Mouse (Mus musculus): ENCODE measurements around the gene Atp1a4. TPM values are rescaled to one million over a fixed set of nuclear protein-coding genes. Genes with fewer than 3 reads are reported as not detected.

The Atp1a4 gene
- polyA plus RNA-seq (2015; fragmentation: Nextera tagmentation; extraction: Ambion mirVana): 0.11 TPM in 1 of 2 replicates, not detected in the other

DNA sequence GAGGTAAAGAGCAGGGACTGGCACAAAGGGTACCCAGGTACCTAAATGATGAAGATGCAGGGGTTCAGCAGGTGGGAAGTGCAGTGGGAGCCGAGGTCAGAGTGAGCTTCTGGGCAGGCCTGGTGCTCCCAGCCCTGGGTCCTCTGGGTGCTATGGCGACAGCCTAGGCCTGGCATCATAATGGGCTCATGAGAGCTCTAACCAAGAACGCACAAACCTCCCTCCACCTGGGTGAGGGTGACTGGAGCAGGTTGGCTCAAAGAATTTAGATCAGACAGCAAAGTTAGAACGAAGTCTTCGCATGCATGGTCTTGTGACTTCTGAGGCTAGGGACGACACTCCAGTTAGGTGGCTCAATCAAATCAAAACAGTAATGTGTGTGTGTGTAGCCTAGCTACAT, at the start of gene Atp1a4:
Gene Atp1a4 (minus strand): TSS at position 101 of the 400 bp plus-strand sequence.
- Histone ChIP-seq H3K4me3 (replicated peaks; ENCODE audit: low read length) (no peak within 1 kb of the TSS), H3K9ac (replicated peaks; ENCODE audit: low read depth, low read length) (no peak within 1 kb of the TSS), H3K4me2 (ENCODE audit: low read length) (no peak within 1 kb of the TSS), H3K4me1 (replicated peaks; ENCODE audit: control insufficient read depth, insufficient read depth, low read length) (no peaks in the 10 kb centered on the region; the same call in 1 of the 2 replicates), H3K9me3 (ENCODE audit: control insufficient read depth, low read length) (no peaks in the 10 kb centered on the region), H3K36me3 (ENCODE audit: control insufficient read depth, insufficient read depth) (no peaks in the 10 kb centered on the region), H3K27ac (ENCODE audit: low read length) (no peak within 1 kb of the TSS), H3K27me3 (replicated peaks; ENCODE audit: control insufficient read depth, insufficient read depth, low read length) (no peaks in the 10 kb centered on the region)
- ATAC-seq: no peak
- WGBS: 89% methylated on average over 6 of the region's 6 CpGs

DNA sequence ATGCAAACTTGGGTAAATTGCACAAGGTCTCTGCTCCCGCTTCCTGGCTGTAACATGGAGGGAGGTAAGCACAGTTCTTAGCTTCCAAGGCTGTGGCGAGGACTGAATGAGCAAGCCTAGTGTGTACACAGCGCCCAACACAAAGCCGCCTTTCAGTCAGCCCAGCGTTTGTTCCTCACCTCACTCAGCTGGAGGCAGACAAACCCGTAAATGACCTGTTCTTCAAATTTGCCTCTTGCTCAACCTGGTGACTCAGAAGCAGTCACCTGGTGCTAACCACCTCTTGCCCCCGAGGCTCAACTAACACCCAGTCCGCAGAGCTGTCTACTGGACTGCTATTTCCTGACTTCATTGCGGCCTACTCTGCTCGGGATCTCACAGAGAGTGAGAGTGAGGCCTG, 49.7 kb upstream of the Atp1a4 start:
- H3K4me2 ChIP-seq (ENCODE audit: low read length): no peak overlapping the region
- no peaks in the 10 kb centered on the region for H3K27me3 ChIP-seq (replicated peaks; ENCODE audit: control insufficient read depth, insufficient read depth, low read length)
- H3K4me3 ChIP-seq (replicated peaks; ENCODE audit: low read length): no peak overlapping the region
- H3K36me3 ChIP-seq (ENCODE audit: control insufficient read depth, insufficient read depth): no peaks in the 10 kb centered on the region
- H3K4me1 ChIP-seq (replicated peaks; ENCODE audit: control insufficient read depth, insufficient read depth, low read length): peaks cover 27% of the 10 kb centered on the region
- whole genome bisulfite sequencing: 34% methylated on average over 10 of the region's 10 CpGs
- H3K27ac ChIP-seq (ENCODE audit: low read length): peak overlapping the region; percentile 2
- no peak overlapping the region for H3K9ac ChIP-seq (replicated peaks; ENCODE audit: low read depth, low read length)
- ATAC-seq: no peak
- no peaks in the 10 kb centered on the region for H3K9me3 ChIP-seq (ENCODE audit: control insufficient read depth, low read length)

DNA sequence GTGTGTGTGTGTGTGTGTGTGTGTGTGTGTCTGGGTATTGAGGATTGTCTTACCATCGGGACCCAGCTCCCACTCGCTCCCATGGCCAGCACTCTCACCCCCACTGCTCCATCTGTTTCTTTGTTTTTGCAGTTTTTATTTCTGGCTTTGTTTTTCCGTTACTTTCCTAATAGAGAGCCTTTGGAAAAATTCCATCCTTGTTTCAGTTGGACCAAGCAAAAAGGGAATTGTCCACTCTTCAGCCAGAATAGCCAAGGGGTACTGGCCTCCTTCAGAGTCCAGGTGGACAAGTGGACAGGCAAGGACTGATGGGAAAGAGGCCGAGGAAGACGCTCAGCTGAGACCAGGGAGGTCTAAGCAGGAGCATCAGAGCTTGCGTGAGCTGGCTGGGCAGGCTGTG, 48.7 kb upstream of the Atp1a4 start:
- Histone ChIP-seq H3K36me3 (ENCODE audit: control insufficient read depth, insufficient read depth) (no peaks in the 10 kb centered on the region), H3K4me2 (ENCODE audit: low read length) (no peak overlapping the region), H3K4me1 (replicated peaks; ENCODE audit: control insufficient read depth, insufficient read depth, low read length) (peaks cover 24% of the 10 kb centered on the region), H3K4me3 (replicated peaks; ENCODE audit: low read length) (no peak overlapping the region), H3K9ac (replicated peaks; ENCODE audit: low read depth, low read length) (no peak overlapping the region), H3K27me3 (replicated peaks; ENCODE audit: control insufficient read depth, insufficient read depth, low read length) (no peaks in the 10 kb centered on the region), H3K27ac (ENCODE audit: low read length) (no peak overlapping the region), H3K9me3 (ENCODE audit: control insufficient read depth, low read length) (no peaks in the 10 kb centered on the region)
- no peak for ATAC-seq
- 54% methylated on average over 6 of the region's 6 CpGs for WGBS

GRCm38 (mm10) chr1:172306196-172306595, 48.0 kb upstream of the Atp1a4 start:
- Histone ChIP-seq H3K9me3 (ENCODE audit: control insufficient read depth, low read length) (no peaks in the 10 kb centered on the region), H3K9ac (replicated peaks; ENCODE audit: low read depth, low read length) (no peak overlapping the region), H3K36me3 (ENCODE audit: control insufficient read depth, insufficient read depth) (no peaks in the 10 kb centered on the region), H3K4me2 (ENCODE audit: low read length) (no peak overlapping the region), H3K27me3 (replicated peaks; ENCODE audit: control insufficient read depth, insufficient read depth, low read length) (no peaks in the 10 kb centered on the region), H3K4me1 (replicated peaks; ENCODE audit: control insufficient read depth, insufficient read depth, low read length) (peaks cover 22% of the 10 kb centered on the region), H3K4me3 (replicated peaks; ENCODE audit: low read length) (no peak overlapping the region), H3K27ac (ENCODE audit: low read length) (no peak overlapping the region)
- WGBS: 88% methylated on average over 4 of the region's 4 CpGs
- ATAC-seq: no peak

DNA sequence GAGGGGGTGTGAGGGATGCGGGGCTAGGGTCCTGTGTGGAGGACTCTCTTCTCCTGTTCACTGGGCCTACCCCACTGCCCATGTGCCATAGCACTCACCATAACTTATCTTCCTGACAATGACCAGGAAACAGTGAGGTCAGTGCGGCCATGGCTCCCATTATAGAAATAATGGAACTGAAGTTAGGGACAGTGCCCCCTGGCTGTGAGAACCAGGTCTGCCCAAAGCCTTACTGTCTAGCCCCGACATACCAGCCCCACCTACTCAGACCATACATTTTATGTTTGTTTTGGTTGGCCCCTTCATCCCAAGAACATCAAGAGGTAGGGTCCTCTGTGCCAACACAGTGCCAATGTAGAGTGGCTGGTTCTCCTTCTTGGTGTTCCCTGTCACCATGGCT, 47.4 kb upstream of the Atp1a4 start:
- ATAC-seq: no peak
- H3K27me3 ChIP-seq (replicated peaks; ENCODE audit: control insufficient read depth, insufficient read depth, low read length): no peaks in the 10 kb centered on the region
- H3K4me1 ChIP-seq (replicated peaks; ENCODE audit: control insufficient read depth, insufficient read depth, low read length): peaks cover 16% of the 10 kb centered on the region
- H3K9ac ChIP-seq (replicated peaks; ENCODE audit: low read depth, low read length): no peak overlapping the region
- no peaks in the 10 kb centered on the region for H3K36me3 ChIP-seq (ENCODE audit: control insufficient read depth, insufficient read depth)
- H3K4me3 ChIP-seq (replicated peaks; ENCODE audit: low read length): no peak overlapping the region
- H3K4me2 ChIP-seq (ENCODE audit: low read length): no peak overlapping the region
- WGBS: 79% methylated on average over 3 of the region's 3 CpGs
- no peak overlapping the region for H3K27ac ChIP-seq (ENCODE audit: low read length)
- H3K9me3 ChIP-seq (ENCODE audit: control insufficient read depth, low read length): no peaks in the 10 kb centered on the region

GRCm38 (mm10) chr1:172305153-172305552, 46.9 kb upstream of the Atp1a4 start:
- Histone ChIP-seq H3K9me3 (ENCODE audit: control insufficient read depth, low read length) (no peaks in the 10 kb centered on the region), H3K4me1 (replicated peaks; ENCODE audit: control insufficient read depth, insufficient read depth, low read length) (peaks cover 12% of the 10 kb centered on the region), H3K4me3 (replicated peaks; ENCODE audit: low read length) (no peak overlapping the region), H3K36me3 (ENCODE audit: control insufficient read depth, insufficient read depth) (no peaks in the 10 kb centered on the region), H3K27ac (ENCODE audit: low read length) (no peak overlapping the region), H3K27me3 (replicated peaks; ENCODE audit: control insufficient read depth, insufficient read depth, low read length) (no peaks in the 10 kb centered on the region), H3K9ac (replicated peaks; ENCODE audit: low read depth, low read length) (no peak overlapping the region), H3K4me2 (ENCODE audit: low read length) (no peak overlapping the region)
- 90% methylated on average over 2 of the region's 2 CpGs for WGBS
- ATAC-seq: no peak

GRCm38 (mm10) chr1:172304443-172304842, 46.2 kb upstream of the Atp1a4 start:
- Histone ChIP-seq H3K4me2 (ENCODE audit: low read length) (no peak overlapping the region), H3K27ac (ENCODE audit: low read length) (no peak overlapping the region), H3K36me3 (ENCODE audit: control insufficient read depth, insufficient read depth) (no peaks in the 10 kb centered on the region), H3K9me3 (ENCODE audit: control insufficient read depth, low read length) (no peaks in the 10 kb centered on the region), H3K4me1 (replicated peaks; ENCODE audit: control insufficient read depth, insufficient read depth, low read length) (peaks cover 5% of the 10 kb centered on the region), H3K27me3 (replicated peaks; ENCODE audit: control insufficient read depth, insufficient read depth, low read length) (no peaks in the 10 kb centered on the region), H3K4me3 (replicated peaks; ENCODE audit: low read length) (no peak overlapping the region), H3K9ac (replicated peaks; ENCODE audit: low read depth, low read length) (no peak overlapping the region)
- 81% methylated on average over 6 of the region's 6 CpGs for WGBS
- no peak for ATAC-seq

DNA sequence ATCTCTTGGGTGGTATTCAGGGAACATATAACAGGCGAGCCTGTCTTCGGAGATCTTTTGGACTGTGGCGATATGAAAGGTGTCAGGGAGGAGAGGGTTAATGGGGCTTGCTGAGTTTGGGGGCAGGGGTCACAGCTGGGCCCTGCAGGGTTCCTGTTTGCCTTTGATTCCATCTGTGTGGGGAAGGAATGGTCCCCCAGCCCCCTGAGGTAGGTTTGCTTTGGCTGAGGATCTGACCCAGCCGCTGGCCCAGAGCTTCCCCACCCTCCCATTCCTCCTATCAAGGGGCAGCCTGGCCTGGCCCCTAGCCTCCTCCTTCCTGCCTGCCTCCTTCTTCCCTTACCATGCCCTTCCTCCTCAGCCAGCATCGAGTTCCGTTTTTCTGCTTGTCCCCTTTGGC, 44.6 kb upstream of the Atp1a4 start:
- Histone ChIP-seq H3K36me3 (ENCODE audit: control insufficient read depth, insufficient read depth) (no peaks in the 10 kb centered on the region), H3K9me3 (ENCODE audit: control insufficient read depth, low read length) (no peaks in the 10 kb centered on the region), H3K4me1 (replicated peaks; ENCODE audit: control insufficient read depth, insufficient read depth, low read length) (peaks cover 7% of the 10 kb centered on the region), H3K4me3 (replicated peaks; ENCODE audit: low read length) (no peak overlapping the region), H3K27ac (ENCODE audit: low read length) (no peak overlapping the region), H3K4me2 (ENCODE audit: low read length) (no peak overlapping the region), H3K27me3 (replicated peaks; ENCODE audit: control insufficient read depth, insufficient read depth, low read length) (no peaks in the 10 kb centered on the region), H3K9ac (replicated peaks; ENCODE audit: low read depth, low read length) (no peak overlapping the region)
- no peak for ATAC-seq
- WGBS: 19% methylated on average over 6 of the region's 6 CpGs

DNA sequence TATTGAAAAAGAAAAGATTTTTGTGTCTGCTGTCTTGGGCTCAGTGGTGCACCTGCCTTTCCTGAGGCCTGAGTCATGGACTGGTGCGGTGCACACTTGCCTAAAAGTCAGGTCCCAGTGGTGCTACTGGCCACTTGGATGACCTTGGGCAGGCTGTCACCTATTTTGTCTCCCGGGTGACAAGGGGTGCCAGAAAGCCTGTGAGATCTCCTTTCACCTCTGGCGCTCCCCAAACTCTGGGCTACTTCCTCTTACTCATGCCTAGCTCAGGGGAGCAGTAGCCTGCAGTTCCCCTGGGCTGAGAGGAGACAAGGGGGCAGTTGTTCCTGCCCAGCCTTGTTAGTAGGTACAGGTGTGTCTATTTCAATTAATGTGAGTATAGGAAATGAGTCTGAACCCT, 44.1 kb upstream of the Atp1a4 start:
- Histone ChIP-seq H3K36me3 (ENCODE audit: control insufficient read depth, insufficient read depth) (no peaks in the 10 kb centered on the region), H3K9me3 (ENCODE audit: control insufficient read depth, low read length) (no peaks in the 10 kb centered on the region), H3K4me1 (replicated peaks; ENCODE audit: control insufficient read depth, insufficient read depth, low read length) (peaks cover 9% of the 10 kb centered on the region), H3K4me2 (ENCODE audit: low read length) (no peak overlapping the region), H3K4me3 (replicated peaks; ENCODE audit: low read length) (no peak overlapping the region), H3K9ac (replicated peaks; ENCODE audit: low read depth, low read length) (no peak overlapping the region), H3K27ac (ENCODE audit: low read length) (no peak overlapping the region), H3K27me3 (replicated peaks; ENCODE audit: control insufficient read depth, insufficient read depth, low read length) (no peaks in the 10 kb centered on the region)
- WGBS: 62% methylated on average over 3 of the region's 3 CpGs
- no peak for ATAC-seq

DNA sequence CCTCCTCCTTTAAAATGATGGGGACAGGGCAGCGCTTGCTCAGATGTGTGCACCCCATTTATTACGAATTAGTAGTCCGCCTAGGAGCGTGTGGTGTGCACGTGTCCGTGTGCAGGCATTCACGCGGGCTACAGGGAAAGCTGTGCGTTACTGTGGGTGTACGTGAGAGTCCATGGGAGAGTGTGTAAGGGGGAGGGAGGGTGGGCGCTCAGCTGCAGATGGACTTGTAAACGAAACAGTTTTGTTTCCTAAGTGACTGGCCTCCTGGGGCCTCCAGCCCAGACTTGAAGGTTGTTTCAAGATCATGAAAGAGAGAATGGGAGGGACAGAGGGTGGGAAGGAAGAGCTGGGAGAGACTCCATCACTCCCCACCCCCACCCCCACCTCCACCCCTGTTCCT, 43.0 kb upstream of the Atp1a4 start:
- Histone ChIP-seq H3K9me3 (ENCODE audit: control insufficient read depth, low read length) (no peaks in the 10 kb centered on the region), H3K36me3 (ENCODE audit: control insufficient read depth, insufficient read depth) (no peaks in the 10 kb centered on the region), H3K4me2 (ENCODE audit: low read length) (no peak overlapping the region), H3K27me3 (replicated peaks; ENCODE audit: control insufficient read depth, insufficient read depth, low read length) (no peaks in the 10 kb centered on the region), H3K4me1 (replicated peaks; ENCODE audit: control insufficient read depth, insufficient read depth, low read length) (peaks cover 9% of the 10 kb centered on the region), H3K9ac (replicated peaks; ENCODE audit: low read depth, low read length) (no peak overlapping the region), H3K27ac (ENCODE audit: low read length) (no peak overlapping the region), H3K4me3 (replicated peaks; ENCODE audit: low read length) (no peak overlapping the region)
- 49% methylated on average over 12 of the region's 12 CpGs for WGBS
- no peak for ATAC-seq

Measured in forebrain, embryonic 16.5 days (tissue).